Mouse (Mus musculus) heart, adult 2 months (tissue): Measurements from ENCODE around the gene Mylk3. TPM values are rescaled to one million over a fixed set of nuclear protein-coding genes. Genes with fewer than 3 reads are reported as not detected.

Experiments used
- DNase-seq, 2 experiments: peaks; one replicate each; pipeline ENCODE4 v3.0.0; 2021
- H3K27ac ChIP-seq: fragments of 200-600 bp; 2 replicates; pipeline ENCODE4 v1.8.1; 2022
- H3K27me3 ChIP-seq: fragments of 200-500 bp; 2 replicates; pipeline ENCODE4 v1.6.1; 2012; ENCODE audit warnings: mild to moderate bottlenecking, low read length, inconsistent platforms, mixed read lengths; ENCODE audit not compliant: control insufficient read depth, insufficient read depth
- H3K36me3 ChIP-seq: fragments of 200-500 bp; 2 replicates; pipeline ENCODE4 v1.6.1; 2012; ENCODE audit warnings: low read length, inconsistent platforms; ENCODE audit not compliant: control insufficient read depth, insufficient read depth
- H3K4me1 ChIP-seq: fragments of 200-500 bp; 2 replicates; pipeline ENCODE4 v1.6.1; 2011; ENCODE audit warnings: low read length; ENCODE audit not compliant: control insufficient read depth, insufficient read depth
- H3K4me3 ChIP-seq: fragments of 200-600 bp; 2 replicates; pipeline ENCODE4 v1.8.1; 2022
- H3K79me2 ChIP-seq: fragments of 200-500 bp; replicated peaks from 2 replicates; pipeline ENCODE4 v1.6.1; 2012; ENCODE audit warnings: mild to moderate bottlenecking, inconsistent platforms, low read length, moderate library complexity, mixed read lengths; ENCODE audit not compliant: control insufficient read depth, insufficient read depth
- H3K9ac ChIP-seq: fragments of 200-500 bp; 2 replicates; pipeline ENCODE4 v1.6.1; 2012; ENCODE audit warnings: low read depth, mild to moderate bottlenecking, control low read depth, inconsistent platforms, low read length, mixed read lengths
- CTCF ChIP-seq: fragments of 200-600 bp; IDR thresholded peaks from 2 replicates; pipeline ENCODE4 v1.8.1; 2022; ENCODE audit warnings: antibody characterized with exemption, mild to moderate bottlenecking, moderate library complexity
- EP300 ChIP-seq: fragments of 200-500 bp; IDR thresholded peaks from 2 replicates; pipeline ENCODE4 v1.6.1; 2011; ENCODE audit warnings: low read depth, low read length, control low read depth; ENCODE audit not compliant: insufficient read depth
- POLR2A ChIP-seq: fragments of 200-500 bp; IDR thresholded peaks from 2 replicates; pipeline ENCODE4 v1.6.1; 2011; ENCODE audit warnings: mild to moderate bottlenecking, low read depth, low read length, control low read depth; ENCODE audit not compliant: insufficient read depth
- WGBS: fragments of 180-500 bp; shearing (Covaris S2); methylation state at CpG from one replicate; pipeline ENCODE4 v1.1.7; 2018; 5-methylcytosine and 5-hydroxymethylcytosine counted together
- intact Hi-C: fragments of 180-260 bp; cut with DNase I; formaldehyde crosslinking; loops from one replicate; pipeline ENCODE4 v1.15.1; 2025
- long read RNA-seq: library from polyadenylated mRNA; stranded (forward); transcript quantifications from one replicate; pipeline ENCODE4 v2.0.0, GENCODE M21; 2021
- polyA plus RNA-seq: library from polyadenylated mRNA; depleted of rRNA; stranded (reverse); fragments of >200 nt; gene quantifications from 2 replicates; pipeline ENCODE4 v1.2.3, GENCODE M21; 2012; rRNA removed
- total RNA-seq, 2 experiments: library from RNA; stranded (reverse); gene quantifications; 2 replicates each; pipeline ENCODE4 v1.2.3; 2021

Gene Mylk3
- total RNA-seq (100 to 1,000 TPM; 422 to 470 TPM), polyA plus RNA-seq (180 and 297 TPM in 2 replicates)
- long read RNA-seq, transcript Mylk3-201 (13 exons, 3,696 nt): major isoform, 595 of 786 reads
- long read RNA-seq, partial matches to known transcripts: 30 of 786 reads
- long read RNA-seq, other reads (novel, unspliced or antisense): 156 of 786 reads

DNA sequence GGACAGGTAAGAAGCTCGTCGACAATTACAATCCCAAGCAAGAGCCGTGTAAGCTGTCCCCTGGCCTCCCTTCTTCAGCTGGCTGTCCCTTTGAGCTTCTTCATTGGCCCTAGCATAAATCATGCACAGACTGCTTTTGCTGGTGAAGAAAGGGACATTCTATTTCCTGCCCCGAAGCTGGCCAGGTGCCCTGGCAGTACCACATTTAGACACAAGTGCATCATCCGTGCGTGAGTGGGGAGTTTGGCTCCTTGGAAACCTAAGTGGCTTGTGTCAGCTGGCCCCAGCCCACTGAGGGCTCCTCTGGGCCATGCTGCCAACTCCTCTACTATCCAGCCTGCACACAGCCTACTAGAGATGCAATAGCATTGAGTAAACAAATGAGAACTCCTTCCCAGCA, at the start of gene Mylk3:
Mylk3 (minus strand) TSS at position 141 of the 400 bp plus-strand sequence.
- H3K36me3 ChIP-seq: no peaks in the 10 kb centered on the region; the same call in 1 of the 2 replicates
- peak within 1 kb of the TSS; percentile 47; the same call in 1 of the 2 replicates for H3K9ac ChIP-seq
- 51% methylated on average over 6 of the region's 6 CpGs for WGBS
- H3K4me1 ChIP-seq: peaks cover 5% of the 10 kb centered on the region
- TF ChIP-seq POLR2A: peak; percentile 66
- TF ChIP-seq CTCF: peak; percentile 37; the same call in 1 of the 2 replicates
- 0 out of 2 replicates have a peak, but pooled peaks have one; percentile 31 for TF ChIP-seq EP300
- peak within 1 kb of the TSS; percentile 24 for H3K4me3 ChIP-seq
- intact Hi-C loops: no loop called here
- H3K27me3 ChIP-seq: no peaks in the 10 kb centered on the region
- peak; percentile 64 to 82 for DNase-seq
- H3K27ac ChIP-seq: peak within 1 kb of the TSS; percentile 65
- no peaks in the 10 kb centered on the region for H3K79me2 ChIP-seq

DNA sequence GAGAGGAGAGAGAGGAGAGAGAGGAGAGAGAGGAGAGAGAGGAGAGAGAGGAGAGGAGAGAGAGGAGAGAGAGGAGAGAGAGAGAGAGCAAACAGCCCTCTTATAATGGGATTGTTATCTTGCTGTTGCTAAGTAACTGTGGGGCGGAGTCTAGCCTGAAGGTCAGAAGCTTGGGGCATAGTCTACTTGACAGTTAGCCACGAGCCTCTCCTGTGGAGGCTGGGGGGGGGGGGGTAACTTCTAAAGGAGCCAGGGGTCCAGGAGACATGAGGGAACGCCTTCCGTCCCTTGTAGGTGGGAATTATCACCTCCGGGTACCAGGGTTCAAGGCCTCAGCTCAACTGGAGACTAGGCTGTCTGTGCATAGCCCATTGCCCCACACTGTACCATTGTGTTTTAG, 49.6 kb upstream of the Mylk3 start:
- no peaks in the 10 kb centered on the region for H3K36me3 ChIP-seq
- no peaks in the 10 kb centered on the region for H3K27me3 ChIP-seq
- H3K9ac ChIP-seq: no peak overlapping the region
- H3K79me2 ChIP-seq: no peaks in the 10 kb centered on the region
- intact Hi-C loops: loop anchor here (10.0 kb wide), 1 partner anchor 361 kb away; the partner anchor contains the start of gene Dhps
- H3K4me1 ChIP-seq: no peaks in the 10 kb centered on the region; the same call in 1 of the 2 replicates
- TF ChIP-seq CTCF (no peak), EP300 (no peak), POLR2A (no peak)
- WGBS: 54% methylated on average over 5 of the region's 5 CpGs
- no peak for DNase-seq
- H3K27ac ChIP-seq: no peak overlapping the region
- H3K4me3 ChIP-seq: no peak overlapping the region

- intact Hi-C loops: loop anchor here (5.0 to 10.0 kb wide), 2 partner anchors 57 to 360 kb away; partner anchors contain the start of genes Dhps and Gpt2
- no peak for TF ChIP-seq CTCF
- no peak for TF ChIP-seq EP300
- TF ChIP-seq POLR2A: no peak
- Histone ChIP-seq H3K27me3 (no peaks in the 10 kb centered on the region), H3K9ac (no peak overlapping the region), H3K79me2 (no peaks in the 10 kb centered on the region), H3K27ac (no peak overlapping the region), H3K4me3 (no peak overlapping the region), H3K36me3 (peaks cover 3% of the 10 kb centered on the region), H3K4me1 (no peaks in the 10 kb centered on the region; the same call in 1 of the 2 replicates)
- DNase-seq: no peak
- 84% methylated on average over 12 of the region's 12 CpGs for WGBS
These were observed 48.7 kb upstream of the Mylk3 start for GRCm38 (mm10) chr8:85434817-85435216.

DNA sequence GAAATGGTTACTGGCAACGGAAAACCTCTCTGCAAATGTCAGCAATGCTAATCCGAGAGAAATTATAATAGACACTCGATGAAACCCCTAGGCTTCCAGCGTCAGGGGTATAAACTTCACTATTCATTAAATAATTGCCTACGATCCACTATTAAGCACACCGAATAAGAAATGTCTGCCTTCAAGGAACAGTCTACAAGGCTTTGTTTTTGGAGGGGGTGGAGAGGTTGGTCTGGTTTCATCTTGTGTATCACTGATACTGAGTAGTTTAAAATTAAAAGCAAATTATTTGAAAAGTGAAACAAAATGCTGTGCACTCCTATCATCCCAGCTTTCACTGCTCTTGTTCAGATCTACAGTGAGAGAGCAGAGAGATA, 46.9 kb upstream of the Mylk3 start:
- no peaks in the 10 kb centered on the region for H3K27me3 ChIP-seq
- WGBS: 2% methylated on average over 6 of the region's 6 CpGs
- peak overlapping the region; percentile 29; the same call in 1 of the 2 replicates for H3K9ac ChIP-seq
- TF ChIP-seq POLR2A (no peak), EP300 (no peak), CTCF (no peak)
- intact Hi-C loops: loop anchor here (5.0 to 10.0 kb wide), 2 partner anchors 59 to 358 kb away; partner anchors contain the start of genes Dhps and Gpt2
- H3K27ac ChIP-seq: peak overlapping the region; percentile 74
- no peaks in the 10 kb centered on the region for H3K79me2 ChIP-seq
- DNase-seq: no peak
- peaks cover 2% of the 10 kb centered on the region for H3K4me1 ChIP-seq
- H3K4me3 ChIP-seq: peak overlapping the region; percentile 91
- peaks cover 16% of the 10 kb centered on the region for H3K36me3 ChIP-seq

- H3K9ac ChIP-seq: peak within 1 kb of the TSS; percentile 83
- no peaks in the 10 kb centered on the region; the same call in 1 of the 2 replicates for H3K79me2 ChIP-seq
- under 1% methylated on average over 85 of the region's 85 CpGs for WGBS
- peaks cover 19% of the 10 kb centered on the region for H3K36me3 ChIP-seq
- TF ChIP-seq POLR2A (peak; percentile 91), CTCF (peak; percentile 17), EP300 (no peak)
- H3K27me3 ChIP-seq: no peaks in the 10 kb centered on the region
- H3K27ac ChIP-seq: peak within 1 kb of the TSS; percentile 87
- H3K4me3 ChIP-seq: peak within 1 kb of the TSS; percentile 91
- H3K4me1 ChIP-seq: peaks cover 3% of the 10 kb centered on the region
- intact Hi-C loops: loop anchor here (5.0 to 10.0 kb wide), 2 partner anchors 60 to 358 kb away; partner anchors contain the start of genes Dhps and Gpt2
- peak; percentile 98 to 99 for DNase-seq
These were observed 46.2 kb upstream of the Mylk3 start, which contains the start of gene 4921524J17Rik for GRCm38 (mm10) chr8:85432168-85433016. TSS of gene 4921524J17Rik (minus strand) at chr8:85432833.
